Mouse (Mus musculus): ENCODE measurements around the gene Serpina3j. TPM values are rescaled to one million over a fixed set of nuclear protein-coding genes. Genes with fewer than 3 reads are reported as not detected.
"Not testable (repeated sequence)": the region's sequence is repeated elsewhere in the genome, so short reads cannot be mapped to it uniquely, and the experiment has no call there.

Gene Serpina3j
- total RNA-seq, 1 experiment, result not detected

DNA sequence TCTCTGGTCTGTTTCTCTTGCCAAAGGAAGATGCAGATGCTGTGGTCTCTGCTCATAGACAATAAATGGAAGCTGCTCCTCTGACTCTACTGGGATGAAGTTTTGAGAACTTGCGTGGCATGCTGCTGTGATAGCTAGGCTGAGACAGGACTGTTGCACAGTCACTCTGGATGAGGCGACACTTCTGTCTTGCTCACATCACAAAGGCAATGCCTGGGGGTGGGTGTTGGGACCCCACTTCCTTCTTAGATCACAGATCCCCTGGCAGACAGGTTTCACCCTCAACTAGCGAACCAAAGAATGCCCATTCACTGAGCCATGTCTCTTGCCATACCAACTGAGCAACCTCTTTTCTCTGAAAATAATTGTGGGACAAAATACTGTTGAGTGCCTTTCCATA, 24.4 kb downstream of the Serpina3j start:
- Histone ChIP-seq H3K9ac (ENCODE audit: insufficient read depth, low read depth, low read length, poor library complexity, severe bottlenecking) (no peak overlapping the region), H3K36me3 (ENCODE audit: control insufficient read depth, insufficient read depth, low read length, poor library complexity, severe bottlenecking) (no peaks in the 10 kb centered on the region), H3K4me1 (ENCODE audit: control insufficient read depth in 2 of 2, insufficient read depth in 2 of 2, low read length in 2 of 2, poor library complexity in 1 of 2) (no peaks in the 10 kb centered on the region), H3K4me3 (ENCODE audit: insufficient read depth in 1 of 2, low read depth in 1 of 2, low read length in 2 of 2, poor library complexity in 1 of 2, severe bottlenecking in 1 of 2) (no peak overlapping the region), H3K9me3 (ENCODE audit: control insufficient read depth, insufficient read depth, low read depth, low read length) (no peaks in the 10 kb centered on the region), H3K27ac (ENCODE audit: insufficient read depth, low read depth, low read length, poor library complexity, severe bottlenecking) (no peak overlapping the region)
- DNase-seq (ENCODE audit: low read depth, low spot score), result no peak
- in situ Hi-C loops (cut with MboI; ENCODE audit: low sequenced_read_pairs in 2 of 2, unreplicated experiment in 2 of 2), result no loop called here
- TF ChIP-seq ZC3H11A (IDR thresholded peaks at IDR 0.05; ENCODE audit: borderline replicate concordance, low read depth, low read length) (no peak), ZNF384 (IDR thresholded peaks at IDR 0.05; ENCODE audit: low read depth, low read length) (no peak), MAFK (IDR thresholded peaks at IDR 0.05; ENCODE audit: insufficient read depth, low read depth, low read length) (no peak), HCFC1 (IDR thresholded peaks at IDR 0.05; ENCODE audit: borderline replicate concordance, insufficient read depth, low read length) (no peak), CHD2 (IDR thresholded peaks at IDR 0.05; ENCODE audit: low read depth, low read length) (no peak)

- DNase-seq (ENCODE audit: low read depth, low spot score); H3K9me3 ChIP-seq (ENCODE audit: control insufficient read depth, insufficient read depth, low read depth, low read length); H3K36me3 ChIP-seq (ENCODE audit: control insufficient read depth, insufficient read depth, low read length, poor library complexity, severe bottlenecking); H3K4me1 ChIP-seq (ENCODE audit: control insufficient read depth in 2 of 2, insufficient read depth in 2 of 2, low read length in 2 of 2, poor library complexity in 1 of 2); H3K9ac ChIP-seq (ENCODE audit: insufficient read depth, low read depth, low read length, poor library complexity, severe bottlenecking); H3K4me3 ChIP-seq (ENCODE audit: insufficient read depth in 1 of 2, low read depth in 1 of 2, low read length in 2 of 2, poor library complexity in 1 of 2, severe bottlenecking in 1 of 2); H3K27ac ChIP-seq (ENCODE audit: insufficient read depth, low read depth, low read length, poor library complexity, severe bottlenecking): not testable (repeated sequence)
- in situ Hi-C loops (cut with MboI; ENCODE audit: low sequenced_read_pairs in 2 of 2, unreplicated experiment in 2 of 2), result loop anchor here in 1 of 2 experiments (5.0 kb wide), 1 partner anchor 205 kb away; no protein-coding TSS in a partner anchor
Measured at GRCm38 (mm10) chr12:104342489-104342888, 28.1 kb downstream of the Serpina3j start.

GRCm38 (mm10) chr12:104345181-104345580, 30.8 kb downstream of the Serpina3j start:
- Histone ChIP-seq H3K27ac (ENCODE audit: insufficient read depth, low read depth, low read length, poor library complexity, severe bottlenecking) (no peak overlapping the region), H3K4me3 (ENCODE audit: insufficient read depth in 1 of 2, low read depth in 1 of 2, low read length in 2 of 2, poor library complexity in 1 of 2, severe bottlenecking in 1 of 2) (no peak overlapping the region), H3K4me1 (ENCODE audit: control insufficient read depth in 2 of 2, insufficient read depth in 2 of 2, low read length in 2 of 2, poor library complexity in 1 of 2) (no peaks in the 10 kb centered on the region), H3K9me3 (ENCODE audit: control insufficient read depth, insufficient read depth, low read depth, low read length) (no peaks in the 10 kb centered on the region), H3K9ac (ENCODE audit: insufficient read depth, low read depth, low read length, poor library complexity, severe bottlenecking) (no peak overlapping the region), H3K36me3 (ENCODE audit: control insufficient read depth, insufficient read depth, low read length, poor library complexity, severe bottlenecking) (no peaks in the 10 kb centered on the region)
- in situ Hi-C loops (cut with MboI; ENCODE audit: low sequenced_read_pairs in 2 of 2, unreplicated experiment in 2 of 2), result no loop called here
- DNase-seq (ENCODE audit: low read depth, low spot score), result no peak
- TF ChIP-seq ZNF384 (IDR thresholded peaks at IDR 0.05; ENCODE audit: low read depth, low read length) (no peak), ZC3H11A (IDR thresholded peaks at IDR 0.05; ENCODE audit: borderline replicate concordance, low read depth, low read length) (no peak), HCFC1 (IDR thresholded peaks at IDR 0.05; ENCODE audit: borderline replicate concordance, insufficient read depth, low read length) (no peak), MAFK (IDR thresholded peaks at IDR 0.05; ENCODE audit: insufficient read depth, low read depth, low read length) (no peak), CHD2 (IDR thresholded peaks at IDR 0.05; ENCODE audit: low read depth, low read length) (no peak)

GRCm38 (mm10) chr12:104345707-104346106, 31.4 kb downstream of the Serpina3j start:
- Histone ChIP-seq H3K36me3 (ENCODE audit: control insufficient read depth, insufficient read depth, low read length, poor library complexity, severe bottlenecking) (no peaks in the 10 kb centered on the region), H3K9ac (ENCODE audit: insufficient read depth, low read depth, low read length, poor library complexity, severe bottlenecking) (no peak overlapping the region), H3K4me3 (ENCODE audit: insufficient read depth in 1 of 2, low read depth in 1 of 2, low read length in 2 of 2, poor library complexity in 1 of 2, severe bottlenecking in 1 of 2) (no peak overlapping the region), H3K4me1 (ENCODE audit: control insufficient read depth in 2 of 2, insufficient read depth in 2 of 2, low read length in 2 of 2, poor library complexity in 1 of 2) (no peaks in the 10 kb centered on the region), H3K9me3 (ENCODE audit: control insufficient read depth, insufficient read depth, low read depth, low read length) (no peaks in the 10 kb centered on the region), H3K27ac (ENCODE audit: insufficient read depth, low read depth, low read length, poor library complexity, severe bottlenecking) (no peak overlapping the region)
- TF ChIP-seq ZNF384 (IDR thresholded peaks at IDR 0.05; ENCODE audit: low read depth, low read length) (no peak), HCFC1 (IDR thresholded peaks at IDR 0.05; ENCODE audit: borderline replicate concordance, insufficient read depth, low read length) (no peak), ZC3H11A (IDR thresholded peaks at IDR 0.05; ENCODE audit: borderline replicate concordance, low read depth, low read length) (no peak), CHD2 (IDR thresholded peaks at IDR 0.05; ENCODE audit: low read depth, low read length) (no peak), MAFK (IDR thresholded peaks at IDR 0.05; ENCODE audit: insufficient read depth, low read depth, low read length) (no peak)
- no peak for DNase-seq (ENCODE audit: low read depth, low spot score)
- in situ Hi-C loops (cut with MboI; ENCODE audit: low sequenced_read_pairs in 2 of 2, unreplicated experiment in 2 of 2), result no loop called here

DNA sequence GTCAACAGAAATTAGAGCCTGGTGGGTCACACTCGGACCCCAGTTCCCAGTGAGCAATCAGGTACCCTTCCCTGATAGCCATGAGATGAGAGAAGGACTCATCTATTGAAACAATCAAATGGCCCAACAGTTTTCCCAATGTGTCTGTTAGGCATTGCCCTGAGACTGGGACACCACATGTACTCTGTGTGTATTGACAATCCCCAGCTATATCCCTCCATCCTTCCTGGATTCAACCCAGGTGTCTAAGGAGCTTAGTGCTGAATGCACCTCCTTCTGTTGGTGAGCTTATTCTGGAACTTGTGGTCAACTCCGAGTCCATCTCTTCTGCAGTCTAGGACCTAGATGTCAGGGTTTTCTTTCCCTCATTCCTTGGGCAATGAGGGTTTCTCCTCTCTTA, 32.7 kb downstream of the Serpina3j start:
- no peak overlapping the region for H3K9ac ChIP-seq (ENCODE audit: insufficient read depth, low read depth, low read length, poor library complexity, severe bottlenecking)
- in situ Hi-C loops (cut with MboI; ENCODE audit: low sequenced_read_pairs in 2 of 2, unreplicated experiment in 2 of 2), result no loop called here
- no peaks in the 10 kb centered on the region for H3K4me1 ChIP-seq (ENCODE audit: control insufficient read depth in 2 of 2, insufficient read depth in 2 of 2, low read length in 2 of 2, poor library complexity in 1 of 2)
- H3K27ac ChIP-seq (ENCODE audit: insufficient read depth, low read depth, low read length, poor library complexity, severe bottlenecking), result no peak overlapping the region
- H3K4me3 ChIP-seq (ENCODE audit: insufficient read depth in 1 of 2, low read depth in 1 of 2, low read length in 2 of 2, poor library complexity in 1 of 2, severe bottlenecking in 1 of 2), result no peak overlapping the region
- no peaks in the 10 kb centered on the region for H3K9me3 ChIP-seq (ENCODE audit: control insufficient read depth, insufficient read depth, low read depth, low read length)
- DNase-seq (ENCODE audit: low read depth, low spot score), result no peak
- no peaks in the 10 kb centered on the region for H3K36me3 ChIP-seq (ENCODE audit: control insufficient read depth, insufficient read depth, low read length, poor library complexity, severe bottlenecking)
- TF ChIP-seq ZNF384 (IDR thresholded peaks at IDR 0.05; ENCODE audit: low read depth, low read length) (no peak), HCFC1 (IDR thresholded peaks at IDR 0.05; ENCODE audit: borderline replicate concordance, insufficient read depth, low read length) (no peak), MAFK (IDR thresholded peaks at IDR 0.05; ENCODE audit: insufficient read depth, low read depth, low read length) (no peak), ZC3H11A (IDR thresholded peaks at IDR 0.05; ENCODE audit: borderline replicate concordance, low read depth, low read length) (no peak), CHD2 (IDR thresholded peaks at IDR 0.05; ENCODE audit: low read depth, low read length) (no peak)

- H3K4me3 ChIP-seq (ENCODE audit: insufficient read depth in 1 of 2, low read depth in 1 of 2, low read length in 2 of 2, poor library complexity in 1 of 2, severe bottlenecking in 1 of 2); in situ Hi-C loops (cut with MboI; ENCODE audit: low sequenced_read_pairs in 2 of 2, unreplicated experiment in 2 of 2); H3K9me3 ChIP-seq (ENCODE audit: control insufficient read depth, insufficient read depth, low read depth, low read length); H3K36me3 ChIP-seq (ENCODE audit: control insufficient read depth, insufficient read depth, low read length, poor library complexity, severe bottlenecking); H3K9ac ChIP-seq (ENCODE audit: insufficient read depth, low read depth, low read length, poor library complexity, severe bottlenecking); H3K4me1 ChIP-seq (ENCODE audit: control insufficient read depth in 2 of 2, insufficient read depth in 2 of 2, low read length in 2 of 2, poor library complexity in 1 of 2); H3K27ac ChIP-seq (ENCODE audit: insufficient read depth, low read depth, low read length, poor library complexity, severe bottlenecking): not testable (repeated sequence)
- peak; percentile 38 for DNase-seq (ENCODE audit: low read depth, low spot score)
Measured at GRCm38 (mm10) chr12:104351812-104352211, 37.5 kb downstream of the Serpina3j start.
